Comparison of ENCODE assay signal across 9 mouse cellular contexts in the genomic region with DNA sequence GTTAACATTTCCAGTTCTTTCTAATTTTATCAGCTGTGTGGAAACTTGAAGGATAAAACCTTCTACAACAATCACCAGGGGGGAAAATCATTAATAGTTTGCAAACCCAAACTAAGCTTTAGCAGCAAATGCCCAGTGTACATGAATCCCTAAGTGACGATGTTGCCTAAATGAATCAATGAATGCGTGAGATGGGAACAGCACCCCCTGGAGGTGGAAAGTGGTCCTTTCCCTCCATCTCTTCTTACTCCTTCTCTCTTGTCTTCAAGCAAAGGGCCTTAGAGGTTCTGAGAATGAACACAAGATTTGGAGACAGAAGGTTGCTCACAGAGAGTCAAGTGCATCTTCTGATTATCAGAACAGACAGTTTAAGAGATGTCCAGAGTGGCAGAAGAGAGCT.
A peak's percentile ranks its signal among the peaks of the same experiment; 100 is the strongest.
DNase-seq lines count a peak whose midpoint lies in the region; ATAC-seq lines count a peak whose summit lies in the region.
"Had no signal": no experiment of that assay in that cellular context is flagged by ENCODE, and none has a peak within 500 bp of the region (broad histone marks: within the 10 kb centered on the region; RNA-seq: fewer than 3 reads in every experiment).

No protein-coding gene starts in this region.

- peak; percentile 27 to 80 for DNase-seq in adrenal gland, adult (ENCODE audit: inconsistent age in 2 of 2, low spot score in 1 of 2)
- DNase-seq in adrenal gland, postnatal 4 days (ENCODE audit: low spot score in 2 of 2): no peak
- DNase-seq in midbrain, embryonic 14.5 days: peak; percentile 62
- no peak for DNase-seq in midbrain, embryonic 10.5 days (ENCODE audit: low spot score)
- peak; percentile 53 for DNase-seq in embryonic facial prominence, embryonic 11.5 days (ENCODE audit: low spot score)
- DNase-seq in layer of hippocampus, postnatal 14 days (ENCODE audit: low spot score in 2 of 2): peak; percentile 27 to 42
- no peak for DNase-seq in ovary, adult 18-20 months (ENCODE audit: low spot score)
- no peak for DNase-seq in thymus, postnatal 36 days

- no peak overlapping the region for H3K4me2 ChIP-seq in midbrain, embryonic 14.5 days (ENCODE audit: low read length)
- no peak overlapping the region for H3K4me2 ChIP-seq in embryonic facial prominence, embryonic 11.5 days (ENCODE audit: low read depth, low read length)
- H3K4me2 ChIP-seq: midbrain, embryonic 12.5 days had no signal

- no peaks in the 10 kb centered on the region for H3K27me3 ChIP-seq in midbrain, embryonic 14.5 days (ENCODE audit: control insufficient read depth, insufficient read depth, low read length)
- H3K27me3 ChIP-seq in midbrain, embryonic 10.5 days (ENCODE audit: low read depth, poor library complexity, severe bottlenecking): no peaks in the 10 kb centered on the region
- H3K27me3 ChIP-seq in embryonic facial prominence, embryonic 11.5 days (ENCODE audit: control insufficient read depth, insufficient read depth, low read length): no peaks in the 10 kb centered on the region
- H3K27me3 ChIP-seq: midbrain, embryonic 12.5 days had no signal

- H3K36me3 ChIP-seq in midbrain, embryonic 14.5 days (ENCODE audit: control insufficient read depth, insufficient read depth, low read length): no peaks in the 10 kb centered on the region
- H3K36me3 ChIP-seq in midbrain, embryonic 10.5 days: no peaks in the 10 kb centered on the region
- H3K36me3 ChIP-seq in embryonic facial prominence, embryonic 11.5 days (replicated peaks; ENCODE audit: control insufficient read depth, insufficient read depth, low read depth, low read length): no peaks in the 10 kb centered on the region
- H3K36me3 ChIP-seq: midbrain, embryonic 12.5 days had no signal

- ATAC-seq in midbrain, embryonic 14.5 days (ENCODE audit: low FRiP score, low TSS enrichment): no peak
- no peak for ATAC-seq in embryonic facial prominence, embryonic 11.5 days (replicated peaks; ENCODE audit: insufficient number of reproducible peaks, low FRiP score, low TSS enrichment, low read depth)

- no peaks in the 10 kb centered on the region for H3K4me1 ChIP-seq in midbrain, embryonic 14.5 days (ENCODE audit: control insufficient read depth, insufficient read depth, low read length)
- H3K4me1 ChIP-seq in midbrain, embryonic 10.5 days: no peaks in the 10 kb centered on the region
- no peaks in the 10 kb centered on the region for H3K4me1 ChIP-seq in embryonic facial prominence, embryonic 11.5 days (ENCODE audit: control insufficient read depth, insufficient read depth, low read length)
- H3K4me1 ChIP-seq: midbrain, embryonic 12.5 days had no signal

- WGBS in midbrain, embryonic 14.5 days: 72% methylated on average over 2 of the region's 2 CpGs
- WGBS in midbrain, embryonic 10.5 days: 86% methylated on average over 2 of the region's 2 CpGs
- 82% methylated on average over 2 of the region's 2 CpGs for WGBS in embryonic facial prominence, embryonic 11.5 days

- no peak overlapping the region for H3K4me3 ChIP-seq in midbrain, embryonic 14.5 days (replicated peaks; ENCODE audit: low read depth, low read length)
- no peak overlapping the region for H3K4me3 ChIP-seq in midbrain, embryonic 10.5 days
- no peak overlapping the region for H3K4me3 ChIP-seq in embryonic facial prominence, embryonic 11.5 days (ENCODE audit: low read depth, low read length)
- H3K4me3 ChIP-seq: midbrain, embryonic 12.5 days had no signal

- H3K27ac ChIP-seq in midbrain, embryonic 14.5 days (replicated peaks; ENCODE audit: low read depth, low read length): no peak overlapping the region
- no peak overlapping the region for H3K27ac ChIP-seq in midbrain, embryonic 10.5 days (replicated peaks)
- H3K27ac ChIP-seq in embryonic facial prominence, embryonic 11.5 days (replicated peaks; ENCODE audit: low read depth, low read length): no peak overlapping the region
- H3K27ac ChIP-seq: midbrain, embryonic 12.5 days had no signal

- H3K9me3 ChIP-seq in midbrain, embryonic 14.5 days (ENCODE audit: control insufficient read depth, low read length): no peaks in the 10 kb centered on the region
- H3K9me3 ChIP-seq in midbrain, embryonic 10.5 days (replicated peaks): peaks cover 5% of the 10 kb centered on the region; the same call in 1 of the 2 replicates
- no peaks in the 10 kb centered on the region for H3K9me3 ChIP-seq in embryonic facial prominence, embryonic 11.5 days (replicated peaks; ENCODE audit: control insufficient read depth, low read length)

- no peak overlapping the region for H3K9ac ChIP-seq in midbrain, embryonic 14.5 days (replicated peaks; ENCODE audit: low read length)
- no peak overlapping the region for H3K9ac ChIP-seq in embryonic facial prominence, embryonic 11.5 days (replicated peaks; ENCODE audit: low read length)
- H3K9ac ChIP-seq: midbrain, embryonic 12.5 days had no signal

Comparison
In these comparisons a context has a peak if more than half of its experiments do, and no peak if none do; other contexts are left out.
1. DNase-seq: peak in adrenal gland, adult (2 of 2), midbrain, embryonic 14.5 days (single experiment), embryonic facial prominence, embryonic 11.5 days (single experiment) and layer of hippocampus, postnatal 14 days (2 of 2); none in adrenal gland, postnatal 4 days (0 of 2), midbrain, embryonic 10.5 days (single experiment), ovary, adult 18-20 months (single experiment) and thymus, postnatal 36 days (0 of 2).